Mouse (Mus musculus) right cerebral cortex, adult 2 months (tissue): ENCODE measurements at regions not wholly inside any gene's neighbourhood (a gene's known extent, or its start where the extent isn't known, plus 50 kb on each side); places are given as distances from the start of the nearest gene placed in this dataset.
A peak's percentile ranks its signal among the peaks of the same experiment; 100 is the strongest.

Experiments
- DNase-seq, 2 experiments: peaks; one replicate each; pipeline ENCODE4 v3.0.0; 2021 to 2022; ENCODE audit warnings: low spot score in 2 of 2

DNA sequence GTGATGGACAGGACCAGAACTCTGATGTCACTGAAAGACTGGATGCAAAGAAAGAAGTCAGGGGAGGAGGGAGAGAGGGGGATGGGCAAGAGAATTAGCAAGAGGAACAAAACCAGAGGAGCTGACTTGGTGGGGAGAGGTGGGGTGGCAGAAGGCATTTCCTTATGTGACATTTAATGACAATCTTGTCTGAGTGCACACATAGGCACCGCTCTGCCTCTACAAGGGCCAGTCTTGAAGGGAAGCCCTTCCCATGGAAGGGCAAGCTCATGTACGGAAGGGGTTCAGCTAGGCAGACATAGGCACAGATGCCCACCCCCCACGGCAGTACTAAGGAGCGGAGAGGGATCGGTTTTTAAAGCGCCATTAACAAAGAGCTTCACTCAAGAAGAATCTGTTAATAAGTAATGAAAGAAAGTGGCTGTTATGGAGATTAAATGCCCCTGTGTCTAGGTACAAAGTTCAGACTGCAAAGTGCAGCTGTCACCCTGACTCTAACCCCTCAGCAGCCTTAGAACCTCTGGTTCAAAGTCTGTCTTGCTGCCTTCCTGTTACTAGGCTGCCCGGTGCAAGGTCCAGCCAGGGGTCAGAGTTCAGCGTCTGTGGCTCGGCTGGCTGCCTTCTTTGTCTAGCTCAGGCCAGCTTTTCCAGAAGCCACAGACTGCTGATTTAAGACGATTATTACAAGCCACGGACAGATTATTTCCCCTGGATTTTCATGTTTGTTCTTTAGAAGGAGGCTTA is 80.0 kb upstream of the Nrip1 start:
- DNase-seq = no peak

DNA sequence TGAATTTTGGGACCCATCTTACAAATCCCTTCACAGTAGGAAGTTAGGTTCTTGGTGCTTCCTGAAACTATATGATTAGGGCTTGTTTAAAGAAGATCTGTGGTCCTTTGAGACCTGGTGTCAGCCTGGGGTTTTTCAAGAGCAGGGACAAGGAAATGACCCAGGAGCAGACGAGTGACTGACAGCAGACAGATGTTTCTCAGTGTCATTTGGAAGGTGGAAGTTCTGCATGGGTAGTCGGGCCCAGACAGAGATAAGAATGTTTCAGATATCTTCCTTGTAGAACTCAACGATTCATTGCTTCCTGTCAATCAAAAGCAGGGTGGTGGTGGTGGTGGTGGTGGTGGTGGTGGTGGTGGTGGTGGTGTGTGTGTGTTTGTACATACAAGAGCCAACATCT is 75.1 kb upstream of the Nrip1 start:
- DNase-seq = no peak

DNA sequence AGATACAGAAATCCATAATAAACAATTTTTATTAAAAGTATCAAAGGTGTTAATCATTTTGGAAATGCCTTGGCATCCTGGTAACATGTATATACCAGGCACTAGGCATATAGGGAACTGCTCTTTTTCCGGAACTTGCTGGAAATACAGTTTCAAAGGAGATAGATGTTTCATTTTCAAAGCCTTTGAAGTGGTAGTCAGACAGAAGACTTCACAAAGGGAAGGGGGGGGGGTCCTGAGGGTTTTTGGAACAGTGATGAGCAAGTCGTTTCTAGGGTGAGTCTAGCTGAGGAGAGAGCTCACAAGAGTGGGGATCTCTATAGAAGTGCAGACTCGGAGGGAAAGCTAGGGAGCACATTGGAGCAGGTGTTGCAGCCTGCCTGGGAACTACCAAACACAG is 73.4 kb upstream of the Nrip1 start:
- no peak for DNase-seq

- DNase-seq = no peak
Observed at GRCm38 (mm10) chr16:76444668-76445067, 71.0 kb upstream of the Nrip1 start.

DNA sequence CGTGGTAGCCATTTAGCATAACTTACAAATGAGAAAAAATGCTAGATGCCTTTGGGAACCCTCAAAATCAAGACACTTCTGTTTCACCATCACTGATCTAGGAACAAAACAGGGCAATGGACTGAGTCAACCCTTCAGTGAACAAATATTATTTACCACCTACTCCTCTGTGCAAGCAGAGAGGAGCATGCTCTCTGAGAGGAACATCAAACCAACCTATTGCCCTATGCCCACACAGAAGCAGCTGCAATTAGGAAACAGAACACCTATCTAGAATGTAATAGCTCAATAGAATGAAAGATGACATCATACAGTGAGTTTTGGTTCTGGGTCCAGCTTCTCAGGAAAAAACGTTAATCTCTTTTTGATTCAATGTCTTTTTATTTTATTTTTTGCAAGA is 69.0 kb upstream of the Nrip1 start:
- no peak for DNase-seq

- no peak for DNase-seq
Observed at GRCm38 (mm10) chr16:76441803-76442448, 68.3 kb upstream of the Nrip1 start.

DNA sequence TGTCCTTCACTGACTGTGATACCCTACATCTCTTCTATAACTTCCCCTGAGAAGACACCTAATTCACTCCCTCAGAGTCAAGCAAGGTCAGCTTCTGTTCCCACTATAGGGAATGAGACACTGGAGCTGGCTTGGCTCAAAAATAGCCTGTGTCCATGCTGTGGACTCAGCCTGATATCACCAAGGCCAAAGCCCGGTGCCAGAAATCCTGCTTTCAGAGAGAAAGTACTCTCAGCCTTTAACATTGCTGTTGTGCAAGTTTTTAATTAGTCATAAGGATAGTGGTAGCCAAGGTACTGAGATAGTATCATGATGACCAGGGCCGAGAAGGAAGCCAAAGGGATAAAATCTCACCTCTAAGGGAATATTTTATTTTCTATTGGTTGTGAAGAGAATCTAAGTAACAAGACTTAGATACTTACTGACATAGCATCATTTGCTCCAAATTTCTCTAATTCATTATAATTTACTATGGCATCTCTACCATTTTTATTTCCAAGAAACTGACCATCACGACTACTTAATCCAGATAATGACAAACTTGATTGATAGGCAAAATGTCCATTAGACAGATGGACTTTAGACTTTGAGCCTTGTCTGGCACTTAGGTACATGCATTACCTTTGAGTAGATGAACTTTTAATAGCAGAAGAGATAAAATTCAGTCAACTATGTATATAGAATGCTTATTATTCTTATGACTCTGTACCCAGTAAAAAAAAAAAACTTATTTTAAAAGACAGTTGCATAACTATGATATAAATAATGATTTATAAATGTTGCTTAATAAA is 64.7 kb upstream of the Nrip1 start:
- no peak for DNase-seq

GRCm38 (mm10) chr16:76436290-76436689 is 62.7 kb upstream of the Nrip1 start:
- no peak for DNase-seq

- DNase-seq = peak; percentile 37 to 41
Observed at GRCm38 (mm10) chr16:76433076-76433825, 59.6 kb upstream of the Nrip1 start.

- DNase-seq = peak; percentile 10 to 26
Observed at GRCm38 (mm10) chr16:76432304-76432703, 58.7 kb upstream of the Nrip1 start.

GRCm38 (mm10) chr16:76429156-76429555 is 55.5 kb upstream of the Nrip1 start:
- DNase-seq = no peak

DNA sequence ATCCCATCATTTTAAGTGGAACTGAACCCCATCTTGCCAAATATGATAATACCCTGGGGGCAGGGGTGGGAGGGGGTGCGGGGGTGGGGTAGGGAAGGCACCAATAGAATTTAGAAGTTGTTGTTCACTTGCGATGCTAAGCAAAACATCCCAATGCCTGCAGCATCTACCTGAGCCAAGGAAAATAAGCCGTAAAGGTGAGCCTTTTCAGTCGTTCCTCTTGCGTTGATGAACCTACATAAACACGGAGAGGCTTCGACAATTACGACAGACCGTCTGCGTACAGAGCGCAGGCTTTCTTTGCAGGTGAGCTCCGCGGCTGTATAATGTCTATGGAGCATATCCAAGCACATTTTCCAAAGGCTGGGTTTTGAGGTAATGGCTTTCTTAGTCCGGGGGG is 50.3 kb upstream of the Nrip1 start:
- no peak for DNase-seq
